In the genomic region with DNA sequence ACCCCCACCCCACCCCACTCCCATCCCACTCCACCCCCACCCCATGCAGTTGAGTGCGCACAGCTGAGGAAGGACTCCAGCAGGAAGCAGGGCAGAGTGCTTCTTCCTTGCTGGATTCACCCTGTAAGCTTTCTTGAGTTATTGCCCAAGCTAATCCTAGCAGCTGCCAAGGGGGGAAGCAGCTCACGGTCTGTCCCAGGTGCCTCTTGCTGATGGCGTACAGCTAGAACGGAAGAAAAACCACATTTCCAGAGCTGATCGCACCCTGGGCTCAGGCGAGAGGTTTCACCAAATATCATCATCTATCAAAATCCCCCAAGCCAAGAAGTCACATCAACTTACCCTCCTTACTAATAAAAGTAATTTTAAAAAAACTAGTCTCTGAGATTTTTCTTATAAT, we compare ENCODE assay signal across 12 mouse cellular contexts.
DNase-seq lines count a peak whose midpoint lies in the region; ATAC-seq lines count a peak whose summit lies in the region.
"Had no signal": no experiment of that assay in that cellular context is flagged by ENCODE, and none has a peak within 500 bp of the region (broad histone marks: within the 10 kb centered on the region; RNA-seq: fewer than 3 reads in every experiment).

No protein-coding gene starts in this region.

- H3K9me3 ChIP-seq in heart, embryonic 13.5 days, result no peaks in the 10 kb centered on the region
- no peaks in the 10 kb centered on the region for H3K9me3 ChIP-seq in midbrain, embryonic 11.5 days (ENCODE audit: control insufficient read depth, low read length)
- no peaks in the 10 kb centered on the region for H3K9me3 ChIP-seq in midbrain, embryonic 16.5 days (replicated peaks; ENCODE audit: control insufficient read depth, low read length, poor library complexity, severe bottlenecking)
- H3K9me3 ChIP-seq: limb, embryonic 15.5 days had no signal

- no peak for ATAC-seq in heart, embryonic 13.5 days (ENCODE audit: extremely low read depth, insufficient number of reproducible peaks, low FRiP score, low TSS enrichment)
- ATAC-seq in midbrain, embryonic 11.5 days (ENCODE audit: low FRiP score), result 0 out of 2 replicates have a peak, but pooled peaks have one; percentile 20
- ATAC-seq in midbrain, embryonic 16.5 days, result no peak
- ATAC-seq in hematopoietic stem cell, adult 5-6 weeks (replicated peaks in 1 of 2; ENCODE audit: insufficient read depth in 1 of 2, low FRiP score in 2 of 2, low TSS enrichment in 1 of 2, low read depth in 1 of 2, poor library complexity in 2 of 2, severe bottlenecking in 2 of 2), result peak; percentile 48 to 49
- no peak for ATAC-seq in monocyte, adult 5-6 weeks (replicated peaks; ENCODE audit: insufficient number of reproducible peaks, low FRiP score, low TSS enrichment, poor library complexity, severe bottlenecking)

- H3K27me3 ChIP-seq in heart, embryonic 13.5 days (replicated peaks), result no peaks in the 10 kb centered on the region
- no peaks in the 10 kb centered on the region for H3K27me3 ChIP-seq in midbrain, embryonic 11.5 days (ENCODE audit: control insufficient read depth, insufficient read depth, low read length)
- H3K27me3 ChIP-seq in midbrain, embryonic 16.5 days (ENCODE audit: control insufficient read depth, insufficient read depth, low read depth, low read length), result no peaks in the 10 kb centered on the region
- H3K27me3 ChIP-seq: limb, embryonic 15.5 days had no signal

- no peak overlapping the region for H3K4me2 ChIP-seq in heart, embryonic 13.5 days
- H3K4me2 ChIP-seq in midbrain, embryonic 11.5 days, result no peak overlapping the region
- no peak overlapping the region for H3K4me2 ChIP-seq in midbrain, embryonic 16.5 days (ENCODE audit: low read length)
- H3K4me2 ChIP-seq: limb, embryonic 15.5 days had no signal

- H3K27ac ChIP-seq in heart, embryonic 13.5 days (replicated peaks), result no peak overlapping the region
- H3K27ac ChIP-seq in midbrain, embryonic 11.5 days (ENCODE audit: low read depth, low read length), result no peak overlapping the region
- H3K27ac ChIP-seq in midbrain, embryonic 16.5 days (ENCODE audit: low read length), result no peak overlapping the region
- H3K27ac ChIP-seq: heart, adult 2 months; limb, embryonic 15.5 days had no signal

- no peak overlapping the region for H3K4me3 ChIP-seq in heart, embryonic 13.5 days
- no peak overlapping the region for H3K4me3 ChIP-seq in midbrain, embryonic 11.5 days (ENCODE audit: low read depth, low read length)
- H3K4me3 ChIP-seq in midbrain, embryonic 16.5 days (ENCODE audit: low read depth, low read length), result no peak overlapping the region
- H3K4me3 ChIP-seq: heart, adult 2 months; limb, embryonic 15.5 days had no signal

- 0 out of 2 replicates have a peak overlapping the region, but pooled peaks have one; percentile 28 for H3K9ac ChIP-seq in heart, embryonic 13.5 days
- H3K9ac ChIP-seq in midbrain, embryonic 11.5 days (ENCODE audit: low read length), result no peak overlapping the region
- H3K9ac ChIP-seq in midbrain, embryonic 16.5 days (ENCODE audit: low read depth, low read length), result no peak overlapping the region
- H3K9ac ChIP-seq: limb, embryonic 15.5 days had no signal

- H3K4me1 ChIP-seq in heart, embryonic 13.5 days, result peaks cover 83% of the 10 kb centered on the region
- peaks cover 35% of the 10 kb centered on the region for H3K4me1 ChIP-seq in midbrain, embryonic 11.5 days (ENCODE audit: control insufficient read depth, insufficient read depth, low read length)
- H3K4me1 ChIP-seq in midbrain, embryonic 16.5 days (ENCODE audit: control insufficient read depth, insufficient read depth, low read length), result no peaks in the 10 kb centered on the region; the same call in 1 of the 2 replicates

- intact Hi-C loops in heart, postnatal 10 days (cut with DNase I), result no loop called here
- intact Hi-C loops in heart, postnatal 36 days (cut with DNase I), result loop anchor here (5.0 kb wide), 1 partner anchor 36 kb away; no protein-coding TSS in a partner anchor

- 61% methylated on average over 6 of the region's 6 CpGs for WGBS in heart, embryonic 13.5 days
- 53% methylated on average over 6 of the region's 6 CpGs for WGBS in midbrain, embryonic 11.5 days
- WGBS in midbrain, embryonic 16.5 days, result 41% methylated on average over 6 of the region's 6 CpGs

- DNase-seq in heart, postnatal 10 days, result no peak
- DNase-seq in midbrain, embryonic 11.5 days (ENCODE audit: low spot score, missing footprints), result peak; percentile 86
- DNase-seq in thymus, postnatal 0 days (ENCODE audit: low spot score), result peak; percentile 60
- DNase-seq in heart, postnatal 36 days, result no peak
- DNase-seq: adrenal gland, postnatal 36 days; heart, adult 2 months had no signal

- H3K36me3 ChIP-seq in heart, embryonic 13.5 days, result peaks cover 24% of the 10 kb centered on the region
- no peaks in the 10 kb centered on the region for H3K36me3 ChIP-seq in midbrain, embryonic 11.5 days (ENCODE audit: control insufficient read depth, insufficient read depth, low read length)
- no peaks in the 10 kb centered on the region for H3K36me3 ChIP-seq in midbrain, embryonic 16.5 days (ENCODE audit: control insufficient read depth, insufficient read depth, low read length)
- H3K36me3 ChIP-seq: G1E; limb, embryonic 15.5 days had no signal

Comparison
In these comparisons a context has a peak if more than half of its experiments do, and no peak if none do; other contexts are left out.
1. ATAC-seq: peak in midbrain, embryonic 11.5 days (single experiment) and hematopoietic stem cell, adult 5-6 weeks (2 of 2); none in heart, embryonic 13.5 days (single experiment), midbrain, embryonic 16.5 days (single experiment) and monocyte, adult 5-6 weeks (single experiment).
2. DNase-seq: peak in midbrain, embryonic 11.5 days (single experiment) and thymus, postnatal 0 days (single experiment); none in heart, postnatal 10 days (0 of 2) and heart, postnatal 36 days (0 of 2).